Mouse (Mus musculus) spleen, adult 18-20 months (tissue): Measurements from ENCODE around the gene Tmem100.

Source experiments
- DNase-seq, 2 experiments: peaks; one replicate each; pipeline ENCODE4 v3.0.0; 2022; ENCODE audit warnings: mixed read lengths in 2 of 2

Tmem100 gene

GRCm38 (mm10) chr11:90066405-90067250, 36.5 kb downstream of the Tmem100 start:
- DNase-seq: no peak

GRCm38 (mm10) chr11:90071747-90072146, 41.6 kb downstream of the Tmem100 start:
- no peak for DNase-seq

DNA sequence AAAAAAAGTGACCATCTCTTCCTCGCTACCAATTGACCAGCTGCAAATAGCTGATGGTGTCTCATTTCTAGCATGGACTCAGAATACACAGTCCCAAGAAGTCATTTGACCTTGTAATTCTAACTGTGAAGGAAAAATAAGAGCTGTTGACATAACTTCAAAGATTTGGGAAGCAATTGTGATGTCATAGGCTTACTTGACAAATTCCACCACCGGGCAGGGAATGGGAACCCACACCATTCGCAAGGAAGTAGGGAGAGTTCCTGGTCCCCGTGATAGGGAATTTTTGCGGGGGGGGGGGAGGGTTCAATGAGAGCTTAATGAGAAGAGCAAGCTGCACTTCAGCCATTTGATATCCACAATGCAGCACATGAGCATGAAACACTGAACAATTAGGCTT, 43.1 kb downstream of the Tmem100 start:
- DNase-seq: no peak

- DNase-seq: no peak
These were observed 46.5 kb downstream of the Tmem100 start for GRCm38 (mm10) chr11:90076666-90077065.

GRCm38 (mm10) chr11:90080678-90081267, 50.6 kb downstream of the Tmem100 start:
- no peak for DNase-seq

DNA sequence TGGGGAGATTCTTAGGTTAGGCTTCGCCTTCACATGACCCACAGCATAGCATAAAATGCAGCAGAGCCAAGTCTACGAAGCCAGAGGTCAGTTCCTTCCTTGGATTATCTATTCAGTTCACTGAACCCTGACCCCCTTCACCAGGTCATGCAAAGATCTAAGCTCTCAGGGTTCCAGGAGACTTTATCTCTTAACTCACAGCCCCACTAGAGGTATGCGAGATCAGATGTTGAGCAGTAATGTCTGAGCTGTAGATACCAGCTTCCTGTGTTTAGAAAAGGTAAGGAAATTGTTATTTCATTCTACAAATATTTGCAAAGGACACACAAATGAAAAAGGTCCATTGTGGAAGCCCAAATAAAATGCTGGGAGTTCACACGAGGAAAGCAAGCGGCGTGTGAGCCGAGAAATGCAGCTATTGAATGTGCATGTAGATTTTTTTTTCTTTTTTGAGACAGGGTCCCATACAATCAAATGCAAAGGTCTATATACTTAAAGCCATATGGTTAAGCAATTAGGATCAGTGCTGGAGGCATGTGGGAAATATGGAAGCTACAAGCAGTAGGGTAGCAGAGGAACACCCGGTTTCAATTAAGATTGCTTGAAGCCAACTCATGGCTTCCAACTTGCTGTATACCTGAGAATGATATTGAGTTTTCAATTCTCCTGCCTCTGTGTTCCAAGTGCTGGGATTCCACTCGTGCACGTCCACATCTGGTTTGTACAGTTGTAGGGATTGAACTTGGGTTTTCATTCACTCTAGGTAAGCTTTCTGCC, 51.9 kb downstream of the Tmem100 start:
- no peak for DNase-seq

- no peak for DNase-seq
These were observed 52.9 kb downstream of the Tmem100 start for GRCm38 (mm10) chr11:90083042-90083441.

- DNase-seq: no peak
These were observed 54.0 kb downstream of the Tmem100 start for GRCm38 (mm10) chr11:90084166-90084565.
